Mouse (Mus musculus): ENCODE measurements around the gene Mmp7. TPM values are rescaled to one million over a fixed set of nuclear protein-coding genes. Genes with fewer than 3 reads are reported as not detected.

Mmp7 gene
- polyA plus RNA-seq, 1 experiment from 2014 or later = not detected

GRCm38 (mm10) chr9:7661371-7661770 is 30.5 kb upstream of the Mmp7 start:
- WGBS = 94% methylated on average over 1 of the region's 1 CpGs
- Histone ChIP-seq H3K36me3 (ENCODE audit: insufficient read depth, low read length) (no peaks in the 10 kb centered on the region), H3K4me2 (replicated peaks; ENCODE audit: low read depth, low read length) (no peak overlapping the region)

GRCm38 (mm10) chr9:7669674-7670073 is 22.2 kb upstream of the Mmp7 start:
- H3K4me1 ChIP-seq (ENCODE audit: insufficient read depth, low read depth, low read length) = no peaks in the 10 kb centered on the region
- H3K9ac ChIP-seq (replicated peaks; ENCODE audit: low read depth) = no peak overlapping the region
- H3K36me3 ChIP-seq (ENCODE audit: insufficient read depth, low read length) = no peaks in the 10 kb centered on the region
- H3K4me2 ChIP-seq (replicated peaks; ENCODE audit: low read depth, low read length) = no peak overlapping the region
- ATAC-seq (no peak), DNase-seq (ENCODE audit: low spot score) (no peak)
- H3K9me3 ChIP-seq (ENCODE audit: low read length) = no peaks in the 10 kb centered on the region
- no peaks in the 10 kb centered on the region for H3K27me3 ChIP-seq (replicated peaks; ENCODE audit: insufficient read depth, low read length)
- 83% methylated on average over 1 of the region's 1 CpGs for WGBS
- H3K27ac ChIP-seq (ENCODE audit: low read length) = no peak overlapping the region
- no peak for TF ChIP-seq CTCF (IDR thresholded peaks at IDR 0.05)
- no peak for TF ChIP-seq EP300 (IDR thresholded peaks at IDR 0.05)
- H3K4me3 ChIP-seq (ENCODE audit: low read depth, low read length) = no peak overlapping the region

More at GRCm38 (mm10) chr9:7661371-7661770, 30.5 kb upstream of the Mmp7 start:
- H3K9ac ChIP-seq (replicated peaks; ENCODE audit: low read depth) = no peak overlapping the region
- H3K4me1 ChIP-seq (ENCODE audit: insufficient read depth, low read depth, low read length) = no peaks in the 10 kb centered on the region
- H3K27ac ChIP-seq (ENCODE audit: low read length) = no peak overlapping the region
- no peaks in the 10 kb centered on the region for H3K9me3 ChIP-seq (ENCODE audit: low read length)
- DNase-seq (ENCODE audit: low spot score) = no peak
- ATAC-seq = no peak
- TF ChIP-seq EP300 (IDR thresholded peaks at IDR 0.05) = no peak
- no peak for TF ChIP-seq CTCF (IDR thresholded peaks at IDR 0.05)
- no peaks in the 10 kb centered on the region for H3K27me3 ChIP-seq (replicated peaks; ENCODE audit: insufficient read depth, low read length)
- no peak overlapping the region for H3K4me3 ChIP-seq (ENCODE audit: low read depth, low read length)

GRCm38 (mm10) chr9:7672985-7673384 is 18.9 kb upstream of the Mmp7 start:
- ATAC-seq = no peak
- no peak overlapping the region for H3K4me2 ChIP-seq (replicated peaks; ENCODE audit: low read depth, low read length)
- H3K27me3 ChIP-seq (replicated peaks; ENCODE audit: insufficient read depth, low read length) = no peaks in the 10 kb centered on the region
- H3K27ac ChIP-seq (ENCODE audit: low read length) = no peak overlapping the region
- TF ChIP-seq EP300 (IDR thresholded peaks at IDR 0.05) (no peak), CTCF (IDR thresholded peaks at IDR 0.05) (no peak)
- no peaks in the 10 kb centered on the region for H3K9me3 ChIP-seq (ENCODE audit: low read length)
- DNase-seq (ENCODE audit: low spot score) = no peak
- no peaks in the 10 kb centered on the region for H3K4me1 ChIP-seq (ENCODE audit: insufficient read depth, low read depth, low read length)
- 75% methylated on average over 9 of the region's 9 CpGs for WGBS
- H3K4me3 ChIP-seq (ENCODE audit: low read depth, low read length) = no peak overlapping the region
- H3K36me3 ChIP-seq (ENCODE audit: insufficient read depth, low read length) = no peaks in the 10 kb centered on the region
- H3K9ac ChIP-seq (replicated peaks; ENCODE audit: low read depth) = no peak overlapping the region

- Histone ChIP-seq H3K36me3 (ENCODE audit: insufficient read depth, low read length) (no peaks in the 10 kb centered on the region), H3K9me3 (ENCODE audit: low read length) (no peaks in the 10 kb centered on the region), H3K4me3 (ENCODE audit: low read depth, low read length) (no peak overlapping the region), H3K27me3 (replicated peaks; ENCODE audit: insufficient read depth, low read length) (no peaks in the 10 kb centered on the region), H3K27ac (ENCODE audit: low read length) (no peak overlapping the region), H3K4me2 (replicated peaks; ENCODE audit: low read depth, low read length) (no peak overlapping the region), H3K4me1 (ENCODE audit: insufficient read depth, low read depth, low read length) (no peaks in the 10 kb centered on the region), H3K9ac (replicated peaks; ENCODE audit: low read depth) (no peak overlapping the region)
- WGBS = 71% methylated on average over 2 of the region's 2 CpGs
- no peak for DNase-seq (ENCODE audit: low spot score)
- no peak for TF ChIP-seq CTCF (IDR thresholded peaks at IDR 0.05)
- TF ChIP-seq EP300 (IDR thresholded peaks at IDR 0.05) = no peak
- ATAC-seq = no peak
These were observed 13.6 kb upstream of the Mmp7 start for GRCm38 (mm10) chr9:7678154-7678837.

GRCm38 (mm10) chr9:7682081-7682618 is 9.7 kb upstream of the Mmp7 start:
- Histone ChIP-seq H3K9ac (replicated peaks; ENCODE audit: low read depth) (no peak overlapping the region), H3K27ac (ENCODE audit: low read length) (no peak overlapping the region), H3K4me3 (ENCODE audit: low read depth, low read length) (no peak overlapping the region), H3K27me3 (replicated peaks; ENCODE audit: insufficient read depth, low read length) (no peaks in the 10 kb centered on the region), H3K4me1 (ENCODE audit: insufficient read depth, low read depth, low read length) (no peaks in the 10 kb centered on the region), H3K9me3 (ENCODE audit: low read length) (no peaks in the 10 kb centered on the region), H3K4me2 (replicated peaks; ENCODE audit: low read depth, low read length) (no peak overlapping the region), H3K36me3 (ENCODE audit: insufficient read depth, low read length) (no peaks in the 10 kb centered on the region)
- WGBS = 66% methylated on average over 9 of the region's 9 CpGs
- TF ChIP-seq CTCF (IDR thresholded peaks at IDR 0.05) (no peak), EP300 (IDR thresholded peaks at IDR 0.05) (no peak)
- ATAC-seq = no peak
- no peak for DNase-seq (ENCODE audit: low spot score)

GRCm38 (mm10) chr9:7686024-7686423 is 5.9 kb upstream of the Mmp7 start:
- H3K36me3 ChIP-seq (ENCODE audit: insufficient read depth, low read length) = no peaks in the 10 kb centered on the region
- no peak for ATAC-seq
- H3K27me3 ChIP-seq (replicated peaks; ENCODE audit: insufficient read depth, low read length) = no peaks in the 10 kb centered on the region
- WGBS = 60% methylated on average over 2 of the region's 2 CpGs
- H3K4me1 ChIP-seq (ENCODE audit: insufficient read depth, low read depth, low read length) = no peaks in the 10 kb centered on the region
- no peaks in the 10 kb centered on the region for H3K9me3 ChIP-seq (ENCODE audit: low read length)
- H3K27ac ChIP-seq (ENCODE audit: low read length) = no peak overlapping the region
- no peak overlapping the region for H3K4me3 ChIP-seq (ENCODE audit: low read depth, low read length)
- TF ChIP-seq CTCF (IDR thresholded peaks at IDR 0.05) (no peak), EP300 (IDR thresholded peaks at IDR 0.05) (no peak)
- H3K9ac ChIP-seq (replicated peaks; ENCODE audit: low read depth) = no peak overlapping the region
- DNase-seq (ENCODE audit: low spot score) = no peak
- no peak overlapping the region for H3K4me2 ChIP-seq (replicated peaks; ENCODE audit: low read depth, low read length)

All from lung, postnatal 0 days (tissue).